Mouse (Mus musculus): Measurements from ENCODE around the gene Pikfyve. TPM values are rescaled to one million over a fixed set of nuclear protein-coding genes. Genes with fewer than 3 reads are reported as not detected.

Gene Pikfyve
- polyA plus RNA-seq, 1 experiment from 2014 or later: 16.3 TPM

GRCm38 (mm10) chr1:65173716-65174115, 12.8 kb upstream of the Pikfyve start:
- Histone ChIP-seq H3K36me3 (replicated peaks) (peaks cover 66% of the 10 kb centered on the region), H3K4me1 (peaks cover 37% of the 10 kb centered on the region), H3K27me3 (ENCODE audit: poor library complexity, severe bottlenecking) (no peaks in the 10 kb centered on the region), H3K9me3 (no peaks in the 10 kb centered on the region), H3K4me3 (no peak overlapping the region), H3K27ac (no peak overlapping the region)
- 86% methylated on average over 2 of the region's 2 CpGs for WGBS
- no peak for DNase-seq (ENCODE audit: extremely low spot score, low spot score)

- WGBS: 88% methylated on average over 4 of the region's 4 CpGs
Measured at GRCm38 (mm10) chr1:65176171-65176570, 10.3 kb upstream of the Pikfyve start.

GRCm38 (mm10) chr1:65176912-65177311, 9.6 kb upstream of the Pikfyve start:
- DNase-seq (ENCODE audit: extremely low spot score, low spot score): no peak
- Histone ChIP-seq H3K27ac (no peak overlapping the region), H3K27me3 (ENCODE audit: poor library complexity, severe bottlenecking) (no peaks in the 10 kb centered on the region), H3K4me3 (no peak overlapping the region), H3K9me3 (no peaks in the 10 kb centered on the region), H3K36me3 (replicated peaks) (peaks cover 34% of the 10 kb centered on the region), H3K4me1 (peaks cover 38% of the 10 kb centered on the region)
- WGBS: 92% methylated on average over 5 of the region's 5 CpGs

More at GRCm38 (mm10) chr1:65176171-65176570, 10.3 kb upstream of the Pikfyve start:
- no peaks in the 10 kb centered on the region for H3K9me3 ChIP-seq
- H3K4me3 ChIP-seq: no peak overlapping the region
- no peak overlapping the region for H3K27ac ChIP-seq
- DNase-seq (ENCODE audit: extremely low spot score, low spot score): no peak
- H3K27me3 ChIP-seq (ENCODE audit: poor library complexity, severe bottlenecking): no peaks in the 10 kb centered on the region
- peaks cover 42% of the 10 kb centered on the region for H3K36me3 ChIP-seq (replicated peaks)
- H3K4me1 ChIP-seq: peaks cover 41% of the 10 kb centered on the region

GRCm38 (mm10) chr1:65177452-65177851, 9.0 kb upstream of the Pikfyve start:
- Histone ChIP-seq H3K27me3 (ENCODE audit: poor library complexity, severe bottlenecking) (no peaks in the 10 kb centered on the region), H3K4me1 (peaks cover 33% of the 10 kb centered on the region), H3K27ac (peak overlapping the region; percentile 97; the same call in 1 of the 2 replicates), H3K36me3 (replicated peaks) (peaks cover 29% of the 10 kb centered on the region), H3K4me3 (peak overlapping the region; percentile 78), H3K9me3 (no peaks in the 10 kb centered on the region)
- 80% methylated on average over 3 of the region's 3 CpGs for WGBS
- DNase-seq (ENCODE audit: extremely low spot score, low spot score): no peak

GRCm38 (mm10) chr1:65178126-65178901, 8.2 kb upstream of the Pikfyve start:
- Histone ChIP-seq H3K4me3 (peak overlapping the region; percentile 78), H3K27ac (peak overlapping the region; percentile 97), H3K9me3 (no peaks in the 10 kb centered on the region), H3K4me1 (peaks cover 29% of the 10 kb centered on the region), H3K36me3 (replicated peaks) (peaks cover 20% of the 10 kb centered on the region), H3K27me3 (ENCODE audit: poor library complexity, severe bottlenecking) (no peaks in the 10 kb centered on the region)
- 6% methylated on average over 27 of the region's 27 CpGs for WGBS
- DNase-seq (ENCODE audit: extremely low spot score, low spot score): peak; percentile 88

GRCm38 (mm10) chr1:65178902-65179432, 7.5 kb upstream of the Pikfyve start:
- peak; percentile 99 for DNase-seq (ENCODE audit: extremely low spot score, low spot score)
- Histone ChIP-seq H3K36me3 (replicated peaks) (peaks cover 14% of the 10 kb centered on the region), H3K27me3 (ENCODE audit: poor library complexity, severe bottlenecking) (no peaks in the 10 kb centered on the region), H3K4me1 (peaks cover 29% of the 10 kb centered on the region), H3K9me3 (no peaks in the 10 kb centered on the region), H3K27ac (peak overlapping the region; percentile 97), H3K4me3 (peak overlapping the region; percentile 78)
- WGBS: 1% methylated on average over 39 of the region's 39 CpGs

GRCm38 (mm10) chr1:65179634-65180249, 6.7 kb upstream of the Pikfyve start:
- Histone ChIP-seq H3K27me3 (ENCODE audit: poor library complexity, severe bottlenecking) (no peaks in the 10 kb centered on the region; the same call in 1 of the 2 replicates), H3K4me1 (peaks cover 29% of the 10 kb centered on the region), H3K9me3 (no peaks in the 10 kb centered on the region), H3K36me3 (replicated peaks) (peaks cover 6% of the 10 kb centered on the region), H3K4me3 (peak overlapping the region; percentile 78), H3K27ac (peak overlapping the region; percentile 97)
- peak; percentile 27 for DNase-seq (ENCODE audit: extremely low spot score, low spot score)
- WGBS: 6% methylated on average over 11 of the region's 11 CpGs

- H3K36me3 ChIP-seq (replicated peaks): peaks cover under 1% of the 10 kb centered on the region; the same call in 1 of the 2 replicates
- no peak for DNase-seq (ENCODE audit: extremely low spot score, low spot score)
- 87% methylated on average over 5 of the region's 5 CpGs for WGBS
- no peak overlapping the region for H3K4me3 ChIP-seq
- no peak overlapping the region for H3K27ac ChIP-seq
- no peaks in the 10 kb centered on the region for H3K9me3 ChIP-seq
- H3K27me3 ChIP-seq (ENCODE audit: poor library complexity, severe bottlenecking): no peaks in the 10 kb centered on the region; the same call in 1 of the 2 replicates
- peaks cover 28% of the 10 kb centered on the region for H3K4me1 ChIP-seq
Measured at GRCm38 (mm10) chr1:65181459-65181858, 5.0 kb upstream of the Pikfyve start.

GRCm38 (mm10) chr1:65183994-65184393, 2.5 kb upstream of the Pikfyve start:
- no peaks in the 10 kb centered on the region for H3K9me3 ChIP-seq
- 83% methylated on average over 2 of the region's 2 CpGs for WGBS
- H3K27ac ChIP-seq: no peak overlapping the region
- no peak overlapping the region for H3K4me3 ChIP-seq
- peaks cover 30% of the 10 kb centered on the region for H3K4me1 ChIP-seq
- no peaks in the 10 kb centered on the region; the same call in 1 of the 2 replicates for H3K27me3 ChIP-seq (ENCODE audit: poor library complexity, severe bottlenecking)
- no peaks in the 10 kb centered on the region for H3K36me3 ChIP-seq (replicated peaks)
- DNase-seq (ENCODE audit: extremely low spot score, low spot score): no peak

GRCm38 (mm10) chr1:65185011-65185410, 1.5 kb upstream of the Pikfyve start:
- no peak overlapping the region for H3K27ac ChIP-seq
- H3K4me3 ChIP-seq: no peak overlapping the region
- no peaks in the 10 kb centered on the region for H3K36me3 ChIP-seq (replicated peaks)
- H3K9me3 ChIP-seq: no peaks in the 10 kb centered on the region
- 92% methylated on average over 8 of the region's 8 CpGs for WGBS
- H3K4me1 ChIP-seq: peaks cover 27% of the 10 kb centered on the region
- no peaks in the 10 kb centered on the region; the same call in 1 of the 2 replicates for H3K27me3 ChIP-seq (ENCODE audit: poor library complexity, severe bottlenecking)
- no peak for DNase-seq (ENCODE audit: extremely low spot score, low spot score)

GRCm38 (mm10) chr1:65185524-65186205, 818 bp upstream of the Pikfyve start:
- no peaks in the 10 kb centered on the region; the same call in 1 of the 2 replicates for H3K27me3 ChIP-seq (ENCODE audit: poor library complexity, severe bottlenecking)
- no peaks in the 10 kb centered on the region for H3K36me3 ChIP-seq (replicated peaks)
- peaks cover 27% of the 10 kb centered on the region for H3K4me1 ChIP-seq
- H3K4me3 ChIP-seq: peak overlapping the region; percentile 89
- H3K9me3 ChIP-seq: no peaks in the 10 kb centered on the region
- DNase-seq (ENCODE audit: extremely low spot score, low spot score): no peak
- WGBS: 27% methylated on average over 12 of the region's 12 CpGs
- peak overlapping the region; percentile 92 for H3K27ac ChIP-seq

- no peak for DNase-seq (ENCODE audit: extremely low spot score, low spot score)
- H3K4me1 ChIP-seq: peaks cover 27% of the 10 kb centered on the region
- peak overlapping the region; percentile 92 for H3K27ac ChIP-seq
- no peaks in the 10 kb centered on the region; the same call in 1 of the 2 replicates for H3K27me3 ChIP-seq (ENCODE audit: poor library complexity, severe bottlenecking)
- peaks cover 10% of the 10 kb centered on the region for H3K36me3 ChIP-seq (replicated peaks)
- H3K9me3 ChIP-seq: no peaks in the 10 kb centered on the region
- H3K4me3 ChIP-seq: peak overlapping the region; percentile 89
- 0% methylated on average over 6 of the region's 6 CpGs for WGBS
Measured at GRCm38 (mm10) chr1:65187074-65187430, 569 bp downstream of the Pikfyve start.

Data from forebrain, embryonic 10.5 days (tissue).